Mouse (Mus musculus) cortical plate, adult 2 months (tissue): ENCODE data around the gene Ovol3. TPM values are rescaled to one million over a fixed set of nuclear protein-coding genes. Genes with fewer than 3 reads are reported as not detected.
"Not testable (repeated sequence)": the region's sequence is repeated elsewhere in the genome, so short reads cannot be mapped to it uniquely, and the experiment has no call there.

ENCODE experiments used
- H3K27ac ChIP-seq: fragments of 200-500 bp; 2 replicates; pipeline ENCODE4 v1.5.1; 2012; ENCODE audit warnings: low read length, control low read depth, inconsistent platforms; ENCODE audit not compliant: insufficient read depth
- H3K4me1 ChIP-seq: fragments of 200-500 bp; 2 replicates; pipeline ENCODE4 v1.6.1; 2011; ENCODE audit warnings: low read length; ENCODE audit not compliant: control insufficient read depth, insufficient read depth
- H3K4me3 ChIP-seq: fragments of 200-500 bp; 2 replicates; pipeline ENCODE4 v1.5.1; 2011; ENCODE audit warnings: mild to moderate bottlenecking, low read length, control low read depth; ENCODE audit not compliant: insufficient read depth
- CTCF ChIP-seq: fragments of 200-500 bp; IDR thresholded peaks from 2 replicates; pipeline ENCODE4 v1.5.1; 2011; ENCODE audit warnings: mild to moderate bottlenecking, control low read depth, low read length; ENCODE audit not compliant: insufficient read depth; ENCODE audit errors: extremely low read depth
- POLR2A ChIP-seq: fragments of 200-500 bp; IDR thresholded peaks from 2 replicates; pipeline ENCODE4 v1.6.1; 2011; ENCODE audit warnings: mild to moderate bottlenecking, low read length, control low read depth; ENCODE audit not compliant: insufficient read depth; ENCODE audit errors: extremely low read depth
- polyA plus RNA-seq: library from polyadenylated mRNA; depleted of rRNA; stranded (reverse); fragments of >200 nt; gene quantifications from 2 replicates; pipeline ENCODE4 v1.2.3, GENCODE M21; 2012

Gene Ovol3
- polyA plus RNA-seq, 1 experiment = not detected

GRCm38 (mm10) chr7:30265531-30265930 is 30.0 kb upstream of the Ovol3 start:
- Histone ChIP-seq H3K4me3 (no peak overlapping the region), H3K4me1 (no peaks in the 10 kb centered on the region), H3K27ac (no peak overlapping the region)
- TF ChIP-seq POLR2A (no peak), CTCF (no peak)

- Histone ChIP-seq H3K4me3 (no peak overlapping the region), H3K27ac (no peak overlapping the region), H3K4me1 (no peaks in the 10 kb centered on the region)
- TF ChIP-seq CTCF = no peak
- no peak for TF ChIP-seq POLR2A
Observed at GRCm38 (mm10) chr7:30265041-30265440, 29.5 kb upstream of the Ovol3 start.

GRCm38 (mm10) chr7:30251956-30252954 is 16.7 kb upstream of the Ovol3 start:
- H3K27ac ChIP-seq = no peak overlapping the region
- H3K4me3 ChIP-seq = no peak overlapping the region
- TF ChIP-seq CTCF (no peak), POLR2A (no peak)
- H3K4me1 ChIP-seq = no peaks in the 10 kb centered on the region

DNA sequence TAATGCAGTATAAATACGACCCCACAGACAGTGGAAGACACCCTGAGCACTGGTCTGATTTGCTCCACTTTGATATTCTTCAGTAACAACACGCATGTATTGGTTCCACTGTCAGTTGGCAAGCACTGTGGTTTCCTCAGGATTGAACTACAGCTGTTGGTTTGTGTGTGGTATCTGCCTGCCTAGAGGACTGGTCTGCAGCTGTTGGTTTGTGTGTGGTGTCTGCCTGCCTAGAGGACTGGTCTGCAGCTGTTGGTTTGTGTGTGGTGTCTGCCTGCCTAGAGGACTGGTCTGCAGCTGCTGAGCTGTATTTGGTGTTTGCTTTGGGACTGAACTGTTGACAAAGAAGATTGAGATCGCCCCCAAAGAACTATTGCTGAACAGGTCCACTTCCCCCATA is 1.8 kb upstream of the Ovol3 start:
- not testable (repeated sequence) for H3K4me1 ChIP-seq, H3K4me3 ChIP-seq, H3K27ac ChIP-seq

- no peak for TF ChIP-seq POLR2A
- TF ChIP-seq CTCF = no peak
- Histone ChIP-seq H3K27ac (no peak overlapping the region), H3K4me1 (peaks cover 1% of the 10 kb centered on the region; the same call in 1 of the 2 replicates), H3K4me3 (no peak overlapping the region)
Observed at GRCm38 (mm10) chr7:30235091-30235490, 434 bp downstream of the Ovol3 start.

GRCm38 (mm10) chr7:30234276-30234858 is 1.2 kb downstream of the Ovol3 start:
- H3K4me1 ChIP-seq = peaks cover 1% of the 10 kb centered on the region; the same call in 1 of the 2 replicates
- TF ChIP-seq CTCF (no peak), POLR2A (no peak)

DNA sequence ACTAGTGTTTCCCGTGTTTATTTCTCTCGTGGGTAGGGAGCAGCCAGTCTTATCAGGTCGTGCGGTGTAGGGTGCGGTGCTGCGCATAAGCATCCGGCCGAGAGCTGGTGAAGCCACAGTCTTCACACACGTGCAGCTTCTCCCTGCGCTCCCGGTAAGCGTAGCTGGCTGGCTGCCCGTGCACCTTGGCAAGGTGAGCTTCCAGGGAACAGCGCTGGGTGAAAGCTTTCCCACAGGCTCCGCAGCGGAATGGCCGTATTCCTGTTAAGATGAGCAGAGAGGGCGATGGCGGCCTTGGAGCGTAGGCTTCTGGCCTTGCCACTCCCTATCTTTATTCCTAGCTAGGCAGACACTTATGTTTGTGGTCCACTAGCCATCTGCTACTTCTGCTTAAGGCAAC is 2.1 kb downstream of the Ovol3 start:
- no peak overlapping the region for H3K27ac ChIP-seq
- H3K4me1 ChIP-seq = peaks cover 1% of the 10 kb centered on the region; the same call in 1 of the 2 replicates
- peak overlapping the region; percentile 63; the same call in 1 of the 2 replicates for H3K4me3 ChIP-seq
- TF ChIP-seq POLR2A (no peak), CTCF (no peak)

More at GRCm38 (mm10) chr7:30234276-30234858, 1.2 kb downstream of the Ovol3 start:
- no peak overlapping the region for H3K27ac ChIP-seq
- H3K4me3 ChIP-seq = no peak overlapping the region

GRCm38 (mm10) chr7:30232631-30233148 is 2.8 kb downstream of the Ovol3 start:
- Histone ChIP-seq H3K27ac (peak overlapping the region; percentile 25; the same call in 1 of the 2 replicates), H3K4me3 (peak overlapping the region; percentile 63), H3K4me1 (peaks cover 1% of the 10 kb centered on the region; the same call in 1 of the 2 replicates)
- TF ChIP-seq POLR2A (no peak), CTCF (peak; percentile 29; the same call in 1 of the 2 replicates)

DNA sequence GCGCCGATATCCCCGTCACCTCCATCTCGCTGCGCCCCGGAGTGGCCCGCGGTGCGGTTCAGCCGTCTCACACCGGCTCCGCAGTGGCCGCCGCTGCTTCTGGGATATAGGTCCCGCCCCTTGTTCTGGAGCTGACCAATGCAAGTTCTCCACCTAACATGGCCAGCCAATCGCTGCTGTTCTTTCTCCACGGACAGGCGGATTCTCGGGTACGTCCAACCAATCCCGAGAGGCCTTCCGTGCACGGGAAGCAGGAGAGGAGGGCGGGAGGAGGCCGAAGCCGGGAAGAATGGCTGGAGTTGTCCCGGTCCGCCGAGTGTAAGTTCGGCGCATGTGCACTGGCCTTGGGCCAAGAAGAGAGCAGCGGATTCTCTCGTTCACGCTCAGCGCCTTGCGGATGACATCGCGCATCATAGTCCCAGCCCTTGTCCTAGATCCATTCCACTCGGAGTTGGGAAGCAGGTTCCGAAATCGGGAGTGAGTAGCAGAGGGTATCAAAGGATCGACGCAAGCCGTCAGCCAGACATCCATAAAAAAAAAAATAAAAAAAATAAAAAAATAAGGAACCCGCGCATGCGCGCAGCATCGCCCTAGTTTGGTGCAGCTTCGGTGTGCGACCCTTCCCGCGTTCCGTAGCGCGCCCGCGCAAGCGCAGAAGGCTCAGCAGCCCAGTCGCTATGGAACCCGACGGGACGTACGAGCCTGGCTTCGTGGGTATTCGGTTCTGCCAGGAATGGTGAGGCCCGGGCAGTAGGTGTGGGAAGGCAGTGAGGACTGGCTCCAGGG is 3.7 kb downstream of the Ovol3 start, which contains the start of the genes Polr2i and Tbcb:
Polr2i (plus strand) TSS at position 280 of the 786 bp plus-strand sequence.
Tbcb (minus strand) TSS at position 604 of the 786 bp plus-strand sequence.
- H3K4me1 ChIP-seq = peaks cover 1% of the 10 kb centered on the region; the same call in 1 of the 2 replicates
- TF ChIP-seq POLR2A = peak; percentile 72
- no peak for TF ChIP-seq CTCF
- peak within 1 kb of the TSS; percentile 63 for H3K4me3 ChIP-seq
- peak within 1 kb of the TSS; percentile 77 for H3K27ac ChIP-seq
